ENCODE assay signal across 8 mouse cellular contexts in genomic region chr1:152090018-152090553, GRCm38 (mm10). TPM values are rescaled to one million over a fixed set of nuclear protein-coding genes. Genes with fewer than 3 reads are reported as not detected.
DNase-seq lines count a peak whose midpoint lies in the region; ATAC-seq and TF ChIP-seq lines count a peak whose summit lies in the region.

1700025G04Rik (minus strand) TSS chr1:152090125.

- H3K4me2 ChIP-seq in hindbrain, embryonic 13.5 days, result peak within 1 kb of the TSS; percentile 79

- ATAC-seq in Patski, result peak; percentile 86
- peak; percentile 91 for ATAC-seq in hindbrain, embryonic 13.5 days (ENCODE audit: low FRiP score)

- H3K9me3 ChIP-seq in hindbrain, embryonic 13.5 days, result no peaks in the 10 kb centered on the region

- H3K4me1 ChIP-seq in hindbrain, embryonic 13.5 days (replicated peaks), result peaks cover 51% of the 10 kb centered on the region

- in situ Hi-C loops in Patski (cut with MboI; ENCODE audit: low pct_unique_long_range_greater_than_20kb), result no loop called here

- WGBS in hindbrain, embryonic 13.5 days, result 2% methylated on average over 23 of the region's 66 CpGs

- peak within 1 kb of the TSS; percentile 96 for H3K9ac ChIP-seq in hindbrain, embryonic 13.5 days

- H3K27me3 ChIP-seq in Patski, result no peaks in the 10 kb centered on the region
- no peaks in the 10 kb centered on the region for H3K27me3 ChIP-seq in hindbrain, embryonic 13.5 days

- H3K36me3 ChIP-seq in hindbrain, embryonic 13.5 days, result no peaks in the 10 kb centered on the region

- no peak for DNase-seq in Patski (ENCODE audit: low read depth, low spot score)
- DNase-seq in cerebellum, adult 9-11 months, result peak; percentile 91
- peak; percentile 59 to 70 for DNase-seq in frontal cortex, postnatal 25 days (ENCODE audit: low spot score in 2 of 2)
- DNase-seq in left cerebral cortex, adult 11 months (ENCODE audit: low spot score), result peak; percentile 76
- peak; percentile 82 for DNase-seq in lung, postnatal 25 days (ENCODE audit: low spot score)
- peak; percentile 86 for DNase-seq in retina, embryonic 14.5 days (ENCODE audit: low spot score)
- peak; percentile 87 for DNase-seq in thymus, postnatal 25 days

- POLR2A ChIA-PET in Patski (lab: Charles Lee), result interaction anchor here (0.7 kb wide), 1 partner anchor 60 kb away, joined by 3 read pairs; no protein-coding TSS in a partner anchor

- peak within 1 kb of the TSS; percentile 87 for H3K4me3 ChIP-seq in hindbrain, embryonic 13.5 days

- CTCF ChIA-PET in Patski (lab: Charles Lee), result no interaction called here

- peak within 1 kb of the TSS; percentile 99 for H3K27ac ChIP-seq in hindbrain, embryonic 13.5 days

- no peak for TF ChIP-seq CTCF in Patski (IDR thresholded peaks at IDR 0.05)

RNA-seq across cellular contexts. Expression of gene 1700025G04Rik, which starts in this region (rescaled TPM):
- polyA plus RNA-seq in Patski (2021), result 56.7 TPM
- polyA plus RNA-seq in hindbrain, embryonic 13.5 days (2015; fragmentation: Nextera tagmentation; extraction: Ambion mirVana), result 41.0 and 41.7 TPM in 2 replicates
